Mouse (Mus musculus): ENCODE results near the gene Yipf3.

The Yipf3 gene

GRCm38 (mm10) chr17:46247512-46248188, at the start of gene Yipf3, which contains the start of gene Polr1c:
Gene Yipf3 (plus strand): TSS chr17:46248080.
Gene Polr1c (minus strand): TSS chr17:46248054.
- peak; percentile 96 for DNase-seq

- no peak for DNase-seq
Observed at GRCm38 (mm10) chr17:46201151-46201550, 46.7 kb upstream of the Yipf3 start.

GRCm38 (mm10) chr17:46202421-46203071, 45.3 kb upstream of the Yipf3 start, which contains the start of the genes Polh and Xpo5:
Gene Polh (minus strand): TSS chr17:46202645.
Gene Xpo5 (plus strand): TSS chr17:46202782.
- DNase-seq = peak; percentile 91

GRCm38 (mm10) chr17:46203078-46203477, 44.8 kb upstream of the Yipf3 start:
- DNase-seq = peak; percentile 28

GRCm38 (mm10) chr17:46206676-46207075, 41.2 kb upstream of the Yipf3 start:
- DNase-seq = no peak

- no peak for DNase-seq
Observed at GRCm38 (mm10) chr17:46210550-46210949, 37.3 kb upstream of the Yipf3 start.

- no peak for DNase-seq
Observed at GRCm38 (mm10) chr17:46221601-46222000, 26.3 kb upstream of the Yipf3 start.

GRCm38 (mm10) chr17:46227576-46227975, 20.3 kb upstream of the Yipf3 start:
- DNase-seq = no peak

- no peak for DNase-seq
Observed at GRCm38 (mm10) chr17:46236067-46236466, 11.8 kb upstream of the Yipf3 start.

GRCm38 (mm10) chr17:46237079-46237478, 10.8 kb upstream of the Yipf3 start:
- DNase-seq = no peak

- no peak for DNase-seq
Observed at GRCm38 (mm10) chr17:46237480-46237879, 10.4 kb upstream of the Yipf3 start.

GRCm38 (mm10) chr17:46239516-46240114, 8.3 kb upstream of the Yipf3 start:
- DNase-seq = no peak

GRCm38 (mm10) chr17:46241471-46241870, 6.4 kb upstream of the Yipf3 start:
- DNase-seq = no peak

- no peak for DNase-seq
Observed at GRCm38 (mm10) chr17:46242274-46242673, 5.6 kb upstream of the Yipf3 start.

GRCm38 (mm10) chr17:46242993-46243392, 4.9 kb upstream of the Yipf3 start:
- no peak for DNase-seq

GRCm38 (mm10) chr17:46243624-46244023, 4.3 kb upstream of the Yipf3 start:
- no peak for DNase-seq

GRCm38 (mm10) chr17:46244579-46244978, 3.3 kb upstream of the Yipf3 start:
- no peak for DNase-seq

- DNase-seq = no peak
Observed at GRCm38 (mm10) chr17:46248189-46248522, 276 bp downstream of the Yipf3 start.

- no peak for DNase-seq
Observed at GRCm38 (mm10) chr17:46251174-46251573, 3.3 kb downstream of the Yipf3 start.

- DNase-seq = no peak
Observed at GRCm38 (mm10) chr17:46252571-46253451, 4.9 kb downstream of the Yipf3 start.

- DNase-seq = peak; percentile 95
Observed at GRCm38 (mm10) chr17:46253452-46254084, 5.7 kb downstream of the Yipf3 start, which contains the start of gene Lrrc73. Gene Lrrc73 (plus strand): TSS chr17:46253531.

GRCm38 (mm10) chr17:46254106-46254505, 6.2 kb downstream of the Yipf3 start:
- peak; percentile 48 for DNase-seq

Data from right cerebral cortex, postnatal 14 days (tissue).